Mouse (Mus musculus) forebrain, embryonic 15.5 days (tissue): ENCODE measurements around the gene Ppib. TPM values are rescaled to one million over a fixed set of nuclear protein-coding genes. Genes with fewer than 3 reads are reported as not detected.

Experiments used
- ATAC-seq: fragments of 200-750 bp; cut with Nextera tagmentation; replicated peaks from 2 replicates; pipeline ENCODE4 v1.8.0; 2017; ENCODE audit warnings: mild to moderate bottlenecking, moderate TSS enrichment, moderate library complexity
- H3K27ac ChIP-seq: fragments of 300-500 bp; sonication (generic); replicated peaks from 2 replicates; pipeline ENCODE4 v1.5.1; 2015; ENCODE audit warnings: mild to moderate bottlenecking, inconsistent platforms
- H3K27me3 ChIP-seq: fragments of 300-500 bp; sonication (generic); 2 replicates; pipeline ENCODE4 v1.6.1; 2015; ENCODE audit warnings: inconsistent platforms
- H3K36me3 ChIP-seq: fragments of 300-500 bp; sonication (generic); 2 replicates; pipeline ENCODE4 v1.6.1; 2015; ENCODE audit warnings: mild to moderate bottlenecking, inconsistent platforms
- H3K4me1 ChIP-seq: fragments of 300-500 bp; sonication (generic); 2 replicates; pipeline ENCODE4 v1.6.1; 2015; ENCODE audit warnings: inconsistent platforms
- H3K4me2 ChIP-seq: fragments of 300-500 bp; sonication (generic); replicated peaks from 2 replicates; pipeline ENCODE4 v1.6.1; 2015; ENCODE audit warnings: mild to moderate bottlenecking, inconsistent platforms
- H3K4me3 ChIP-seq: fragments of 300-500 bp; sonication (generic); 2 replicates; pipeline ENCODE4 v1.5.1; 2015; ENCODE audit warnings: mild to moderate bottlenecking, inconsistent platforms
- H3K9ac ChIP-seq: fragments of 300-500 bp; sonication (generic); replicated peaks from 2 replicates; pipeline ENCODE4 v1.6.1; 2015; ENCODE audit warnings: mild to moderate bottlenecking, inconsistent platforms
- H3K9me3 ChIP-seq: fragments of 300-500 bp; sonication (generic); 2 replicates; pipeline ENCODE4 v1.6.1; 2016; ENCODE audit warnings: inconsistent platforms
- WGBS: fragments of 180-500 bp; shearing (Covaris S2); methylation state at CpG from one replicate; pipeline ENCODE4 v1.1.7; 2015; ENCODE audit warnings: mixed read lengths; 5-methylcytosine and 5-hydroxymethylcytosine counted together
- polyA plus RNA-seq: library from polyadenylated mRNA; unstranded; fragments of >200 nt; fragmentation: Nextera tagmentation; extraction: Ambion mirVana; gene quantifications from 2 replicates; pipeline ENCODE4 v1.2.1, GENCODE M21; 2015

Ppib gene
- polyA plus RNA-seq, 1 experiment from 2014 or later, result 327 TPM

- Histone ChIP-seq H3K9me3 (no peaks in the 10 kb centered on the region), H3K9ac (no peak overlapping the region), H3K36me3 (peaks cover 87% of the 10 kb centered on the region), H3K4me3 (no peak overlapping the region), H3K4me2 (no peak overlapping the region), H3K27me3 (no peaks in the 10 kb centered on the region), H3K4me1 (no peaks in the 10 kb centered on the region), H3K27ac (no peak overlapping the region)
- 95% methylated on average over 4 of the region's 4 CpGs for WGBS
- ATAC-seq, result no peak
These were observed 44.6 kb downstream of the Ppib start for GRCm38 (mm10) chr9:66104601-66105000.

DNA sequence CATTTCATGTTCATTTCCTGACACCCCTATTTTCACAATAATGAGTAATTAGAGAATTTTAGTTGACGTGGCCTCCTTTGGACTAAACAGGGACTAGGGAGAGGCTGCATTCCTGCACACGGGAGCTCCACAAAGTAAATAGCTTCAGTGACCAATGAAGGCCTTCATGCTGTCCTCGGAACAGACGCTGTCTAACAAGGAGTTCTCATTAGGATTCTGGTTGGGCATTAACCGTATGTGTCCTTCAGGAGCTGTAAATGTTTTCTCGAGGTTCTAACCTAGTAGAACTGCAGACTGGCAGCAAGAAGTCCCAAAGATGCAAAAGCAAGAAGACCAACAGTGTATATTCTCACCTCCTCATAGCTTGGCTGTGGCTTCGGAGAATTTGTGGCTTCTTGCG, 45.1 kb downstream of the Ppib start:
- no peak for ATAC-seq
- 85% methylated on average over 8 of the region's 8 CpGs for WGBS
- Histone ChIP-seq H3K4me1 (no peaks in the 10 kb centered on the region), H3K27me3 (no peaks in the 10 kb centered on the region), H3K9me3 (no peaks in the 10 kb centered on the region), H3K4me3 (no peak overlapping the region), H3K27ac (no peak overlapping the region), H3K36me3 (peaks cover 83% of the 10 kb centered on the region), H3K4me2 (no peak overlapping the region), H3K9ac (no peak overlapping the region)

DNA sequence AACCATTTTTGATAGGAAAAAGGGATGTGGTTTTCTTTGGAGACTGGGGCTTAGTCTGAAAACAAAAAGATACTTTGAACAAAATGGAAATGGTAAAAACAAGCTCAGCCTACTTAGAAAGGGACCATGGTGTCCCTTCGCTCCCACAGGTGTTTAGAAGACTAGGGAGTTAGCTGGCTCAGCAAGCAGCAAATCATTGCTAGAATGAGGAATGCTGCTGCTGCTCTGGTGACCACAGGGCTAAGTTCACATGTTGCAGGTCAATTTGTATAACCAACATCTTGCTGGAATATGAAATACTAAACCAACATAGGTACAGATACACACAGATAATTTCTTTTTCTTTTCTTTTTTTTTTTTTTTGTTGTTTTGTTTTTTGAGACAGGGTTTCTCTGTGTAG, 49.6 kb downstream of the Ppib start:
- H3K4me3 ChIP-seq, result no peak overlapping the region
- no peak overlapping the region for H3K4me2 ChIP-seq
- 97% methylated on average over 1 of the region's 1 CpGs for WGBS
- H3K27me3 ChIP-seq, result no peaks in the 10 kb centered on the region
- no peak overlapping the region for H3K9ac ChIP-seq
- no peak overlapping the region for H3K27ac ChIP-seq
- H3K36me3 ChIP-seq, result peaks cover 46% of the 10 kb centered on the region
- H3K9me3 ChIP-seq, result no peaks in the 10 kb centered on the region
- no peak for ATAC-seq
- H3K4me1 ChIP-seq, result peaks cover 4% of the 10 kb centered on the region; the same call in 1 of the 2 replicates

- Histone ChIP-seq H3K36me3 (peaks cover 42% of the 10 kb centered on the region), H3K9ac (no peak overlapping the region), H3K27ac (peak overlapping the region; percentile 6; the same call in 1 of the 2 replicates), H3K4me3 (no peak overlapping the region), H3K4me1 (peaks cover 4% of the 10 kb centered on the region; the same call in 1 of the 2 replicates), H3K27me3 (no peaks in the 10 kb centered on the region), H3K9me3 (no peaks in the 10 kb centered on the region), H3K4me2 (no peak overlapping the region)
- no peak for ATAC-seq
- WGBS, result 20% methylated on average over 8 of the region's 8 CpGs
These were observed 50.1 kb downstream of the Ppib start for GRCm38 (mm10) chr9:66110126-66110525.

DNA sequence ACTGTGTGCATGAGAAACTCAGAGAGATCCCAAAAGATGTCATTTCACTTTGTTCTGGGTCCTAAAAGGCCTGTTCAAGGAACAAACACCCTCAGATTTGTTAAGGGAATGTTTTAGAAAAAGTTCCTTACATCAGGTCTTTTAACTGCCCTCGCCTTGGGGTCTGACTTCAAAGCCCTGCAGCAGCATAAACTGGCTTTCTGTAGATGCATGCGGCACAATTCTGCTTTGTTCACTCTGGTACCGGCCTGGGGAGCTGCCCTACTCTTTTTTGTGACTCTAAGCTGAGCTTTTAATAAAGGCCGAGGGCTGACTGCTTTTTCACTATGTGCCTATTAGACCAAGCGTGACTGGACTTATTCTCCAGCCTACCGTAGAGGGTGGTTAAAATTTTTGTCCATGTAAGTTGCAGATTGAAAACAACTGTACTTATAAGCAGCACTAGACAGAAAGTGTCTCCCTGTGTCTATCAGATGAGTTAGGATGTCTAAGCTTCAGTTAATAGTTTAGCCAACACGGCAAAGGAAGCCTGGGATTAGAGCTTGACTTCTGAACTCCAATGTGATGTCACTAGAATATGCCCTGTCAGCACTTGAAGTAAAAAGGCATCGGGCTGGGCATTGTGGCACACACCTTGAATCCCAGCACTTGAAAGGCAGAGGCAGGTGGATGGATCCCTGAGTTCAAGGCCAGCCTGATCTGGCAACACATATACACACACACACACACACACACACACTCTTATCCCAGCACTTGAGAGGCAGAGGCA, 50.8 kb downstream of the Ppib start:
- H3K4me3 ChIP-seq, result no peak overlapping the region
- ATAC-seq, result no peak
- H3K9me3 ChIP-seq, result no peaks in the 10 kb centered on the region
- H3K36me3 ChIP-seq, result peaks cover 35% of the 10 kb centered on the region
- H3K4me2 ChIP-seq, result no peak overlapping the region
- H3K27me3 ChIP-seq, result no peaks in the 10 kb centered on the region
- H3K27ac ChIP-seq, result peak overlapping the region; percentile 6; the same call in 1 of the 2 replicates
- H3K9ac ChIP-seq, result no peak overlapping the region
- peaks cover 4% of the 10 kb centered on the region; the same call in 1 of the 2 replicates for H3K4me1 ChIP-seq
- WGBS, result 11% methylated on average over 8 of the region's 8 CpGs

- no peak for ATAC-seq
- no peak overlapping the region for H3K9ac ChIP-seq
- no peak overlapping the region for H3K4me2 ChIP-seq
- H3K4me3 ChIP-seq, result no peak overlapping the region
- H3K27me3 ChIP-seq, result no peaks in the 10 kb centered on the region
- H3K36me3 ChIP-seq, result peaks cover 6% of the 10 kb centered on the region; the same call in 1 of the 2 replicates
- H3K9me3 ChIP-seq, result no peaks in the 10 kb centered on the region
- H3K27ac ChIP-seq, result no peak overlapping the region
- H3K4me1 ChIP-seq, result peaks cover 4% of the 10 kb centered on the region; the same call in 1 of the 2 replicates
- 90% methylated on average over 3 of the region's 3 CpGs for WGBS
These were observed 54.3 kb downstream of the Ppib start for GRCm38 (mm10) chr9:66114341-66114740.

Other genes starting within 250 kb of the Ppib start
- gene Zfp609, start 232.7 kb upstream of the Ppib start, polyA plus RNA-seq, result 8.9 and 10.1 TPM in 2 replicates
- gene Pclaf, start 170.0 kb upstream of the Ppib start, polyA plus RNA-seq, result 81.0 and 86.0 TPM in 2 replicates
- gene Trip4, start 151.4 kb upstream of the Ppib start, polyA plus RNA-seq, result 26.6 and 27.4 TPM in 2 replicates
- gene Csnk1g1, start 151.3 kb upstream of the Ppib start, polyA plus RNA-seq, result 22.8 and 23.4 TPM in 2 replicates
- 5.2 and 6.2 TPM in 2 replicates for gene Snx22, start 9.5 kb downstream of the Ppib start, polyA plus RNA-seq
- 109 TPM in 2 replicates for gene Snx1, start 66.4 kb downstream of the Ppib start, polyA plus RNA-seq
- gene Ciao2a, start 66.4 kb downstream of the Ppib start, polyA plus RNA-seq, result 87.5 and 89.0 TPM in 2 replicates
- 1.4 and 1.8 TPM in 2 replicates for gene Dapk2, start 98.0 kb downstream of the Ppib start, polyA plus RNA-seq